14 mouse cellular contexts compared by ENCODE assay signal in genomic region chr14:11823701-11824095, GRCm38 (mm10).
DNase-seq lines count a peak whose midpoint lies in the region; ATAC-seq and TF ChIP-seq lines count a peak whose summit lies in the region.
"Had no signal": no experiment of that assay in that cellular context is flagged by ENCODE, and none has a peak within 500 bp of the region (broad histone marks: within the 10 kb centered on the region; RNA-seq: fewer than 3 reads in every experiment).

No protein-coding gene starts in this region.

- no peak overlapping the region for H3K9ac ChIP-seq in hindbrain, embryonic 14.5 days
- no peak overlapping the region for H3K9ac ChIP-seq in hindbrain, embryonic 12.5 days
- no peak overlapping the region for H3K9ac ChIP-seq in midbrain, postnatal 0 days (replicated peaks; ENCODE audit: low read length, poor library complexity, severe bottlenecking)
- no peak overlapping the region for H3K9ac ChIP-seq in midbrain, embryonic 15.5 days

- 86% methylated on average over 6 of the region's 6 CpGs for WGBS in hindbrain, embryonic 14.5 days
- 77% methylated on average over 6 of the region's 6 CpGs for WGBS in hindbrain, embryonic 12.5 days
- 77% methylated on average over 6 of the region's 6 CpGs for WGBS in midbrain, postnatal 0 days
- WGBS in midbrain, embryonic 15.5 days = 80% methylated on average over 6 of the region's 6 CpGs

- no peak overlapping the region for H3K4me2 ChIP-seq in hindbrain, embryonic 14.5 days (replicated peaks)
- no peak overlapping the region for H3K4me2 ChIP-seq in hindbrain, embryonic 12.5 days (replicated peaks)
- no peak overlapping the region for H3K4me2 ChIP-seq in midbrain, postnatal 0 days (ENCODE audit: low read depth, low read length, poor library complexity, severe bottlenecking)
- no peak overlapping the region for H3K4me2 ChIP-seq in midbrain, embryonic 15.5 days

- no peak for DNase-seq in hindbrain, embryonic 14.5 days (ENCODE audit: low spot score)
- peak; percentile 25 for DNase-seq in midbrain, postnatal 0 days (ENCODE audit: low spot score)
- peak; percentile 35 to 42 for DNase-seq in layer of hippocampus, adult 8-10 months (ENCODE audit: low spot score in 2 of 2)
- DNase-seq in urinary bladder, postnatal 14 days (ENCODE audit: low spot score) = no peak
- DNase-seq in retina, postnatal 1 day = no peak
- DNase-seq: adrenal gland, postnatal 25 days; heart, adult 2 months; heart, postnatal 10 days; lung, adult 2 months; thymus, adult 18-20 months had no signal

- H3K4me3 ChIP-seq in hindbrain, embryonic 14.5 days (replicated peaks; ENCODE audit: low read length) = no peak overlapping the region
- H3K4me3 ChIP-seq in hindbrain, embryonic 12.5 days = no peak overlapping the region
- no peak overlapping the region for H3K4me3 ChIP-seq in midbrain, postnatal 0 days (ENCODE audit: low read depth, low read length)
- H3K4me3 ChIP-seq in midbrain, embryonic 15.5 days = no peak overlapping the region
- H3K4me3 ChIP-seq: heart, adult 2 months had no signal

- peak; percentile 35; the same call in 1 of the 2 replicates for ATAC-seq in hindbrain, embryonic 14.5 days (ENCODE audit: low FRiP score)
- no peak for ATAC-seq in hindbrain, embryonic 12.5 days (ENCODE audit: low FRiP score)
- ATAC-seq in midbrain, postnatal 0 days (ENCODE audit: low FRiP score) = no peak
- ATAC-seq in midbrain, embryonic 15.5 days (replicated peaks) = no peak; the same call in 1 of the 2 replicates
- ATAC-seq: CD4-positive, CD25-positive, alpha-beta regulatory T cell, adult 4 months had no signal

- H3K4me1 ChIP-seq in hindbrain, embryonic 14.5 days (replicated peaks; ENCODE audit: control insufficient read depth, insufficient read depth, low read length) = peaks cover 19% of the 10 kb centered on the region
- peaks cover 13% of the 10 kb centered on the region for H3K4me1 ChIP-seq in hindbrain, embryonic 12.5 days
- H3K4me1 ChIP-seq in midbrain, postnatal 0 days (ENCODE audit: insufficient read depth, low read length) = peaks cover 8% of the 10 kb centered on the region; the same call in 1 of the 2 replicates
- H3K4me1 ChIP-seq in midbrain, embryonic 15.5 days = peaks cover 16% of the 10 kb centered on the region

- H3K9me3 ChIP-seq in hindbrain, embryonic 14.5 days (ENCODE audit: control insufficient read depth, low read length) = no peaks in the 10 kb centered on the region
- H3K9me3 ChIP-seq in hindbrain, embryonic 12.5 days (replicated peaks) = no peaks in the 10 kb centered on the region
- H3K9me3 ChIP-seq in midbrain, postnatal 0 days (ENCODE audit: low read length) = no peaks in the 10 kb centered on the region
- H3K9me3 ChIP-seq in midbrain, embryonic 15.5 days = no peaks in the 10 kb centered on the region

- no peaks in the 10 kb centered on the region for H3K27me3 ChIP-seq in hindbrain, embryonic 14.5 days (ENCODE audit: control insufficient read depth, insufficient read depth, low read length)
- no peaks in the 10 kb centered on the region for H3K27me3 ChIP-seq in hindbrain, embryonic 12.5 days
- no peaks in the 10 kb centered on the region for H3K27me3 ChIP-seq in midbrain, postnatal 0 days (ENCODE audit: insufficient read depth, low read length)
- H3K27me3 ChIP-seq in midbrain, embryonic 15.5 days (replicated peaks) = no peaks in the 10 kb centered on the region

- H3K27ac ChIP-seq in hindbrain, embryonic 14.5 days = no peak overlapping the region
- H3K27ac ChIP-seq in hindbrain, embryonic 12.5 days = no peak overlapping the region
- no peak overlapping the region for H3K27ac ChIP-seq in midbrain, postnatal 0 days (ENCODE audit: low read depth, low read length)
- H3K27ac ChIP-seq in midbrain, embryonic 15.5 days = no peak overlapping the region
- H3K27ac ChIP-seq: heart, adult 2 months; macrophage had no signal

- TF ChIP-seq CTCF in midbrain, postnatal 0 days (IDR thresholded peaks at IDR 0.05) = no peak

- H3K36me3 ChIP-seq in hindbrain, embryonic 14.5 days (replicated peaks; ENCODE audit: control insufficient read depth, insufficient read depth) = no peaks in the 10 kb centered on the region
- H3K36me3 ChIP-seq in hindbrain, embryonic 12.5 days = no peaks in the 10 kb centered on the region
- no peaks in the 10 kb centered on the region for H3K36me3 ChIP-seq in midbrain, postnatal 0 days (ENCODE audit: insufficient read depth, low read length)
- no peaks in the 10 kb centered on the region for H3K36me3 ChIP-seq in midbrain, embryonic 15.5 days (replicated peaks)

Comparison
In these comparisons a context has a peak if more than half of its experiments do, and no peak if none do; other contexts are left out.
1. DNase-seq: peak in midbrain, postnatal 0 days (single experiment) and layer of hippocampus, adult 8-10 months (2 of 2); none in hindbrain, embryonic 14.5 days (single experiment), urinary bladder, postnatal 14 days (single experiment) and retina, postnatal 1 day (single experiment).